Mouse (Mus musculus) bone marrow, adult 2 months (tissue): Measurements from ENCODE around the gene March8. TPM values are rescaled to one million over a fixed set of nuclear protein-coding genes. Genes with fewer than 3 reads are reported as not detected.

ENCODE experiments used
- H3K27ac ChIP-seq: fragments of 200-500 bp; 2 replicates; pipeline ENCODE4 v1.5.1; 2012; ENCODE audit warnings: low read depth, mild to moderate bottlenecking, control low read depth, inconsistent platforms, low read length; ENCODE audit not compliant: control insufficient read depth, poor library complexity, insufficient read depth
- H3K4me1 ChIP-seq: fragments of 200-500 bp; 2 replicates; pipeline ENCODE4 v1.6.1; 2011; ENCODE audit warnings: low read length; ENCODE audit not compliant: control insufficient read depth, insufficient read depth
- H3K4me3 ChIP-seq: fragments of 200-500 bp; replicated peaks from 2 replicates; pipeline ENCODE3; 2011; ENCODE audit warnings: mild to moderate bottlenecking, low read depth, low read length, control low read depth; ENCODE audit not compliant: control insufficient read depth
- CTCF ChIP-seq: fragments of 200-500 bp; IDR thresholded peaks from 2 replicates; pipeline ENCODE4 v1.5.1; 2011; ENCODE audit warnings: low read length, control low read depth; ENCODE audit not compliant: control insufficient read depth, insufficient read depth
- POLR2A ChIP-seq: fragments of 200-500 bp; IDR thresholded peaks from 2 replicates; pipeline ENCODE4 v1.6.1; 2011; ENCODE audit warnings: low read depth, mild to moderate bottlenecking, control low read depth, low read length, borderline replicate concordance; ENCODE audit not compliant: control insufficient read depth
- WGBS: fragments of 180-500 bp; shearing (Covaris S2); methylation state at CpG from one replicate; pipeline ENCODE4 v1.1.7; 2018; 5-methylcytosine and 5-hydroxymethylcytosine counted together
- polyA plus RNA-seq: library from polyadenylated mRNA; stranded (reverse); fragments of >200 nt; gene quantifications from 2 replicates; pipeline ENCODE4 v1.2.4, GENCODE M21; 2011; ENCODE audit warnings: low replicate concordance; ENCODE audit not compliant: missing spikeins, insufficient read depth, insufficient read length

March8 gene
- polyA plus RNA-seq, 1 experiment = 61.5 TPM

GRCm38 (mm10) chr6:116406152-116406551 is 68.3 kb downstream of the March8 start:
- no peak for TF ChIP-seq POLR2A
- no peak for TF ChIP-seq CTCF
- Histone ChIP-seq H3K27ac (no peak overlapping the region), H3K4me1 (no peaks in the 10 kb centered on the region; the same call in 1 of the 2 replicates)

DNA sequence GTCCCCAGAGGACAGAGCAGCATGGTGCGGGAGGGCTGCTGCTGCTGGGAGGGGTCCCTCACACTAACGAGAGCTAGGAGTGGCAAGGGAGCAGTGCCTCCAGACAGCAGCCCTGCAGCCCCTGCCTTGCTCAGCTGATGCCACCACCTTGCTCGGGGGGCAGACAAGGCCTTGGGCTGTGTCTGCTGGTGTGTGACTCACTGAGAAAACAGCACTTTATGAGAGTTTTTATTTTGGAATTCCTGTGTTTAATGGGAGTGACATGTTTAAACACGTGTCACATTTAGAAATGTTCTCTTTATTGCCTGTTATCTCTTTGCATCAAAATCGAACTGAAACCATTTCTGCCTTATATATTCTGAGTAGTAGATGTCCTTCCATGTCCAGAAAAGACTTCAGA is 68.9 kb downstream of the March8 start:
- no peak overlapping the region for H3K27ac ChIP-seq
- TF ChIP-seq CTCF (no peak), POLR2A (no peak)
- no peaks in the 10 kb centered on the region; the same call in 1 of the 2 replicates for H3K4me1 ChIP-seq
- H3K4me3 ChIP-seq = no peak overlapping the region
- WGBS = 83% methylated on average over 5 of the region's 5 CpGs

More at GRCm38 (mm10) chr6:116406152-116406551, 68.3 kb downstream of the March8 start:
- no peak overlapping the region for H3K4me3 ChIP-seq
- 62% methylated on average over 2 of the region's 2 CpGs for WGBS

GRCm38 (mm10) chr6:116407216-116407615 is 69.4 kb downstream of the March8 start:
- H3K27ac ChIP-seq = no peak overlapping the region
- TF ChIP-seq CTCF = no peak
- no peak for TF ChIP-seq POLR2A
- no peaks in the 10 kb centered on the region; the same call in 1 of the 2 replicates for H3K4me1 ChIP-seq
- WGBS = 91% methylated on average over 4 of the region's 4 CpGs
- H3K4me3 ChIP-seq = no peak overlapping the region

- H3K4me1 ChIP-seq = no peaks in the 10 kb centered on the region; the same call in 1 of the 2 replicates
- 81% methylated on average over 6 of the region's 6 CpGs for WGBS
- no peak overlapping the region for H3K27ac ChIP-seq
- H3K4me3 ChIP-seq = no peak overlapping the region
- TF ChIP-seq POLR2A (no peak), CTCF (no peak)
These were observed 70.3 kb downstream of the March8 start for GRCm38 (mm10) chr6:116407956-116408657.

- Histone ChIP-seq H3K4me3 (no peak overlapping the region), H3K4me1 (no peaks in the 10 kb centered on the region; the same call in 1 of the 2 replicates), H3K27ac (no peak overlapping the region)
- TF ChIP-seq POLR2A (0 out of 2 replicates have a peak, but pooled peaks have one; percentile 9), CTCF (no peak)
- 97% methylated on average over 10 of the region's 10 CpGs for WGBS
These were observed 72.6 kb downstream of the March8 start for GRCm38 (mm10) chr6:116410436-116410835.

GRCm38 (mm10) chr6:116411716-116412115 is 73.9 kb downstream of the March8 start:
- Histone ChIP-seq H3K27ac (no peak overlapping the region), H3K4me3 (no peak overlapping the region), H3K4me1 (no peaks in the 10 kb centered on the region; the same call in 1 of the 2 replicates)
- WGBS = 96% methylated on average over 3 of the region's 3 CpGs
- TF ChIP-seq CTCF (no peak), POLR2A (no peak)

DNA sequence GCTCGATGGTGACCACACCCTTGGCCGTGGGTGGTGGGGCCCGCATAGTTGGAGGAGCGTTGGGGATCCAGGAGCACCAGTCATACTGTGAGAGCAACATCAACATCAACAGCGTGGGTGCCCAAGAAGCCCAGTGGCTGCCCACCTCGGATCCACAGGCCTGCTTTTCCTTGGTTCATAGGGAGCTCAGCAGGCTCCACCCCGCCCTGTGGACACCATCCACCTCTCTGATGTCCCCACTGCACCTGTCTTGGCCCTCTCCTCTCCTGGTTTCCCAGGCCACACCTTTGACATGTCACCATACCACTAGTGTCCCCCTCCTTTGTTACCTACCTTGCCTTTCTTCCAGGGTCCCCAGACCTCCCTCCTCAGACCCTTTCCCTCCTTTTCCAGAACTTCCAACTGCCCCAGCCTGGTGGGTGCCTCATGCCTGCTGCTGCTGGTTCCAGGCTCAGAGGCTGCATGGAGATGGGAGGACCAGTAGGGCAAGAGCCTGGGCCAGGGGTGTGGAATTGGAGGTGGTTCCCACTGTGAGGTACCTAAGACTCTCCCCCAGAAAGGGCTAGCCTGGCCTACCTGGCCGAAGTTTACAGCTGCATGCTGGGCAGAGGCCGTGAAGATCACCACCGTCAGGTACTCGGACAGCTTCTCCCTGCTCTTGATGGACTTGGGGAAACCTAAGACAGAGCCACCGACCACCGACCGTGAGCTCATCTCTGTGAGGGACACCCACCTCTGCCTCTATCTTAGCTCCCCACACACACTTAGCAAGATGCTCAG is 74.9 kb downstream of the March8 start:
- H3K4me3 ChIP-seq = no peak overlapping the region
- no peak overlapping the region for H3K27ac ChIP-seq
- 88% methylated on average over 14 of the region's 14 CpGs for WGBS
- peaks cover 3% of the 10 kb centered on the region; the same call in 1 of the 2 replicates for H3K4me1 ChIP-seq
- no peak for TF ChIP-seq CTCF
- no peak for TF ChIP-seq POLR2A

GRCm38 (mm10) chr6:116415126-116415676 is 77.4 kb downstream of the March8 start:
- TF ChIP-seq CTCF (no peak), POLR2A (no peak)
- WGBS = 91% methylated on average over 12 of the region's 12 CpGs
- Histone ChIP-seq H3K4me1 (peaks cover 6% of the 10 kb centered on the region; the same call in 1 of the 2 replicates), H3K27ac (no peak overlapping the region), H3K4me3 (no peak overlapping the region)
